Mouse (Mus musculus) lung, adult 2 months (tissue): ENCODE measurements around the gene Esyt2. TPM values are rescaled to one million over a fixed set of nuclear protein-coding genes. Genes with fewer than 3 reads are reported as not detected.

Experiments
- DNase-seq: peaks from one replicate; pipeline ENCODE4 v3.0.0; 2022
- H3K4me1 ChIP-seq: fragments of 200-500 bp; 2 replicates; pipeline ENCODE4 v1.6.1; 2011; ENCODE audit warnings: low read length; ENCODE audit not compliant: control insufficient read depth, insufficient read depth
- H3K4me3 ChIP-seq: fragments of 200-500 bp; replicated peaks from 2 replicates; pipeline ENCODE3; 2011; ENCODE audit warnings: low read depth, mild to moderate bottlenecking, control low read depth, low read length; ENCODE audit errors: extremely low read depth
- CTCF ChIP-seq: fragments of 200-500 bp; IDR thresholded peaks from 2 replicates; pipeline ENCODE4 v1.5.1; 2011; ENCODE audit warnings: mild to moderate bottlenecking, low read length, control low read depth; ENCODE audit not compliant: insufficient read depth
- POLR2A ChIP-seq: fragments of 200-500 bp; IDR thresholded peaks from 2 replicates; pipeline ENCODE4 v1.6.1; 2011; ENCODE audit warnings: low read depth, mild to moderate bottlenecking, control low read depth, low read length, borderline replicate concordance; ENCODE audit errors: extremely low read depth
- WGBS: fragments of 180-500 bp; shearing (Covaris S2); methylation state at CpG from one replicate; pipeline ENCODE4 v1.1.7; 2018; 5-methylcytosine and 5-hydroxymethylcytosine counted together
- polyA plus RNA-seq: library from polyadenylated mRNA; depleted of rRNA; stranded (reverse); fragments of >200 nt; gene quantifications from 2 replicates; pipeline ENCODE4 v1.2.3, GENCODE M21; 2012; rRNA removed

The Esyt2 gene
- polyA plus RNA-seq: 13.9 and 15.0 TPM in 2 replicates

DNA sequence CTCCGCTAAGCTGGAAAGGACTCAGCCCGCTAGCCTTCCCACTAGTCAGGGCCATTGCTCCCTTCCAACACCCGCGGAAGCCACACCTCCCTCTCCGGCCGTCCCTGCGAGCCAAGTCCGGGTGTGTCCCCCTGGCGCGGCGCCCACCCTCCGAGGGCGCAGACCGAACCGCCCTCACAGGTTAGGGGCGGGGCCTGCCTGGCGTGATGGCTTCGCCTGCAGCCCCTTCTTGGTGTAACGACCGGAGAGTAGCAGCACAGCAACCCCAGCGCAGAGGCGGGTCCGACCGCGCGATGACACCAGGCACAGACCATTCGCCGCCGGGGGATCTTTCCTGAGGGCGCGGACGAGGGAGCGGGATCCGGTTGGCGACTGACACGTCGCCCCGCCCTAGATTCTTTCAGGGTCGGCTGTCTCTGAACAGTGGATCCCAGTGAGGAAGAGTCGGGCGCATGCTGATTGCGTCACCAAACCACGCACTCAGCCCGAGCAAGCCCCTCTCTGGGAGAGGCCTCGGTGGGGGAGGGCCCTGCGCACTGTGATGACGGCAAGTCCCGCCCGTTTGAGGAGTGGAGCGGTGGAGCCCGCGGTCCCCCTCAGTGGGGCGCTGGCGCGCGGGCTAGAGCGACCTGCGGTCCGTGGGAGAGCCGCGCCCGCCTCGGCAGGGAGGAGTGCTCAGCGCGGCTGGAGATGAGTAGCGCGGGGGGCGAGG is at the start of gene Esyt2:
Esyt2 (plus strand) TSS at position 544 of the 712 bp plus-strand sequence.
- DNase-seq: peak; percentile 100
- Histone ChIP-seq H3K4me3 (peak within 1 kb of the TSS; percentile 75), H3K4me1 (no peaks in the 10 kb centered on the region; the same call in 1 of the 2 replicates)
- WGBS: under 1% methylated on average over 67 of the region's 68 CpGs
- TF ChIP-seq CTCF (no peak), POLR2A (peak; percentile 94)

DNA sequence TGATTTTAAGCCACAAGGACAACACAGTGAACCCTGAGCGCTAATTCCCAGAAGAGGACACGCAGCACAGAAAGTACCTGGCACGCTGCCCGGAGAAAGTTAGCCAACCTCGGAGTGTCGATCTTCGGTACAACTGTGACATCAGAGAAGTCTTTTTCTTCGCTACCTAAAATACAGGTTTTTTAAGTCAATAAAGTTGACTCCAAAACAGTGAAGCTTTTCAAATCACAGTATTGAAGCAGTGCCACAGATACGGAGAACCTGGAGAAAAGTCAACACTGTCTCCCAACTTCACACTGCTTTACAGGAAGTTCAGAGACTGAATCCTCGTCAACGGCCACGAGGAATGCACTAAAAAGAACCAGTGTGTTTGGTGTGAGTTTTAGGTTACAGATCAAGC is 49.4 kb upstream of the Esyt2 start:
- DNase-seq: peak; percentile 71
- H3K4me3 ChIP-seq: no peak overlapping the region
- no peaks in the 10 kb centered on the region for H3K4me1 ChIP-seq
- TF ChIP-seq POLR2A (no peak), CTCF (no peak)
- 32% methylated on average over 12 of the region's 12 CpGs for WGBS

DNA sequence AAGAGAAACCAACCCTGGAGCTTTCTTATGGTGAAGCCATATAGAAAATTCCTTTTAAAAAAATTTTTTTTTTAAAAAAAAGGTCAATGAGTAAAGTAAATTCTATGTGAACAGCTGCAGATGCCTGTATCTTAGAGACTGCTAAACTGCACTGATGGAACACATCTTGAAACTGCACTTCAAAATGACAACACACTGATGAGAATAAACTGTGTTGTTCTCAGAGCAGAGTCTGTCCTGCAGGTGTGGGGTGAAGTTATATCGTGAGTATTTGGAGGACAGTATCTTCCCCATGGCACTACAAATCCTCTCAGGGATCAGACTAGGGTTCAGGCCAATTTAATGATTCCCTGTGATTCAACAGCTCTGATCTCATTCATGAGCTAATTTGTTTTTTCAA is 48.9 kb upstream of the Esyt2 start:
- H3K4me3 ChIP-seq: no peak overlapping the region
- no peak for DNase-seq
- H3K4me1 ChIP-seq: no peaks in the 10 kb centered on the region
- 71% methylated on average over 1 of the region's 1 CpGs for WGBS
- TF ChIP-seq CTCF (no peak), POLR2A (no peak)

GRCm38 (mm10) chr12:116235356-116235755 is 45.6 kb upstream of the Esyt2 start:
- WGBS: 80% methylated on average over 4 of the region's 4 CpGs
- no peak for DNase-seq
- Histone ChIP-seq H3K4me3 (no peak overlapping the region), H3K4me1 (no peaks in the 10 kb centered on the region)
- TF ChIP-seq CTCF (no peak), POLR2A (no peak)

DNA sequence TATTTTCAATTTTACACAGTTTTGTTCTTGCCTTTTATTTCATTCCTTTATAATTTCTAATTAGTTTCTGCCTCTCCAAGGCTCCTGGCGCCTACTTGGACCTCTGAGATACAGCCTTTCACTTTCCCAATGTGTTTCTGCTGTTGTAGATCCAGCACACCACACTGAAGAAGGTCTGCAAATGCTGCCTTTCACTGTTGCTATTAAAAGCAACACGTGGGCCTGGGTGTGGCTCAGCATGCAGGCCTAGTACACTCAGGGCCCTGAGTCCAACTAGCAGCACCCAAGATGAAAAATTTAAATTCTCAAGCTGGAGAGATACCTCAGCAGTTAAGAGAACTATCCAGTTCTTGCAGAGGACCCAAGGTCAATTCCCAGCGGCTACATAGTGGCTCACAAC is 44.3 kb upstream of the Esyt2 start:
- Histone ChIP-seq H3K4me3 (no peak overlapping the region), H3K4me1 (no peaks in the 10 kb centered on the region)
- WGBS: 72% methylated on average over 3 of the region's 3 CpGs
- no peak for DNase-seq
- TF ChIP-seq CTCF (no peak), POLR2A (no peak)

DNA sequence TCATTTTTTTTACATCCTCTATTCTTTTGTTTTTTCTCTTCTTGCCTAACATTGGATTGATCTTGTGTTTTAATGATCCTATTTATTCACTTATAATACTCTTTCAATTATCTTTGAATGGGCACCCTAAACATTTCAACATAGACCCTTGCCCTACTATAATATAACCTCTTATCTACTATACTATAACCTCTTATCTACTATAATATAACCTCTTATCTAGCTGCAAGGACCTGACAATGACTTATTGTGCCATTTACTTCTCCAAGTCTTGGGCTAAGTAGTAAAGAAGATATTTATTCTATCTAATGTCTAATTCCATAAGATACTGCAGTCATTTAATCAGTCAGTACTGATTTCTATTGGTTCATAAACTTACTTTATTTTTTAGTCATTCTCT is 42.6 kb upstream of the Esyt2 start:
- TF ChIP-seq CTCF: no peak
- no peak for TF ChIP-seq POLR2A
- no peak overlapping the region for H3K4me3 ChIP-seq
- no peaks in the 10 kb centered on the region for H3K4me1 ChIP-seq
- no peak for DNase-seq

GRCm38 (mm10) chr12:116238803-116239202 is 42.2 kb upstream of the Esyt2 start:
- WGBS: 77% methylated on average over 3 of the region's 3 CpGs
- TF ChIP-seq CTCF (no peak), POLR2A (no peak)
- DNase-seq: no peak
- H3K4me1 ChIP-seq: no peaks in the 10 kb centered on the region
- no peak overlapping the region for H3K4me3 ChIP-seq

GRCm38 (mm10) chr12:116244601-116245000 is 36.4 kb upstream of the Esyt2 start:
- TF ChIP-seq POLR2A (no peak), CTCF (no peak)
- DNase-seq: no peak
- no peak overlapping the region for H3K4me3 ChIP-seq
- 90% methylated on average over 1 of the region's 1 CpGs for WGBS
- no peaks in the 10 kb centered on the region for H3K4me1 ChIP-seq

GRCm38 (mm10) chr12:116254652-116255051 is 26.3 kb upstream of the Esyt2 start:
- no peak overlapping the region for H3K4me3 ChIP-seq
- no peak for DNase-seq
- TF ChIP-seq POLR2A (no peak), CTCF (no peak)
- 25% methylated on average over 8 of the region's 8 CpGs for WGBS
- H3K4me1 ChIP-seq: no peaks in the 10 kb centered on the region

DNA sequence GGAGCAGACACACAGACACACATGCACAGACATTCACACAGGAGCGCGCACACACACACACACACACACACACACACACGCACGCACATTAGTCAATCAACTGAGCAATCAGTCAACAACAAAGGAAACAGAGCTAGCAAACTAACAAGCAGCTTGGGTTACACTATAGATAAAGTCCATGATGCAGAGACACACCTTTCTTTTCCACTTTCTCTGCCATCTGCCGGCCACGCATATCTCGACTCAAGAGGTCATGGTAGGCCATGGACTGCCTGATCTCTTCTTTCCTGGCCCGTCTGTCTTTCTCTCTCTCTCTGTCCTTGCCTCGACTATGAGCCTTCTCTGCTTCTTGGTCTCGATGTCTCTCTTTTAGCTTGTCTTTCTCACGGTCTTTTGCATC is 25.4 kb upstream of the Esyt2 start:
- Histone ChIP-seq H3K4me1 (no peaks in the 10 kb centered on the region), H3K4me3 (no peak overlapping the region)
- DNase-seq: no peak
- no peak for TF ChIP-seq CTCF
- no peak for TF ChIP-seq POLR2A
- 86% methylated on average over 11 of the region's 11 CpGs for WGBS
